Mouse (Mus musculus): ENCODE data around the gene C1qtnf5.

C1qtnf5 gene

GRCm38 (mm10) chr9:44078955-44079756, 27.9 kb upstream of the C1qtnf5 start:
- peak; percentile 86 for ATAC-seq (ENCODE audit: insufficient number of reproducible peaks, low FRiP score, low TSS enrichment)

GRCm38 (mm10) chr9:44079997-44080780, 26.9 kb upstream of the C1qtnf5 start:
- no peak for ATAC-seq (ENCODE audit: insufficient number of reproducible peaks, low FRiP score, low TSS enrichment)

- no peak for ATAC-seq (ENCODE audit: insufficient number of reproducible peaks, low FRiP score, low TSS enrichment)
Observed at GRCm38 (mm10) chr9:44080953-44081352, 26.1 kb upstream of the C1qtnf5 start.

- ATAC-seq (ENCODE audit: insufficient number of reproducible peaks, low FRiP score, low TSS enrichment): no peak
Observed at GRCm38 (mm10) chr9:44081581-44081980, 25.5 kb upstream of the C1qtnf5 start.

- ATAC-seq (ENCODE audit: insufficient number of reproducible peaks, low FRiP score, low TSS enrichment): no peak
Observed at GRCm38 (mm10) chr9:44082266-44082665, 24.8 kb upstream of the C1qtnf5 start.

GRCm38 (mm10) chr9:44083392-44084121, 23.5 kb upstream of the C1qtnf5 start:
- no peak for ATAC-seq (ENCODE audit: insufficient number of reproducible peaks, low FRiP score, low TSS enrichment)

GRCm38 (mm10) chr9:44084236-44084635, 22.8 kb upstream of the C1qtnf5 start:
- ATAC-seq (ENCODE audit: insufficient number of reproducible peaks, low FRiP score, low TSS enrichment): no peak

- peak; percentile 41; the same call in 1 of the 2 replicates for ATAC-seq (ENCODE audit: insufficient number of reproducible peaks, low FRiP score, low TSS enrichment)
Observed at GRCm38 (mm10) chr9:44084659-44085229, 22.3 kb upstream of the C1qtnf5 start.

- ATAC-seq (ENCODE audit: insufficient number of reproducible peaks, low FRiP score, low TSS enrichment): no peak
Observed at GRCm38 (mm10) chr9:44085276-44085675, 21.8 kb upstream of the C1qtnf5 start.

- peak; percentile 33; the same call in 1 of the 2 replicates for ATAC-seq (ENCODE audit: insufficient number of reproducible peaks, low FRiP score, low TSS enrichment)
Observed at GRCm38 (mm10) chr9:44085741-44086665, 21.0 kb upstream of the C1qtnf5 start.

GRCm38 (mm10) chr9:44086960-44087359, 20.1 kb upstream of the C1qtnf5 start:
- ATAC-seq (ENCODE audit: insufficient number of reproducible peaks, low FRiP score, low TSS enrichment): no peak

- ATAC-seq (ENCODE audit: insufficient number of reproducible peaks, low FRiP score, low TSS enrichment): peak; percentile 19
Observed at GRCm38 (mm10) chr9:44087761-44088455, 19.1 kb upstream of the C1qtnf5 start.

GRCm38 (mm10) chr9:44088877-44089608, 18.0 kb upstream of the C1qtnf5 start:
- ATAC-seq (ENCODE audit: insufficient number of reproducible peaks, low FRiP score, low TSS enrichment): no peak

GRCm38 (mm10) chr9:44093612-44094503, 13.2 kb upstream of the C1qtnf5 start:
- 0 out of 2 replicates have a peak, but pooled peaks have one; percentile 57 for ATAC-seq (ENCODE audit: insufficient number of reproducible peaks, low FRiP score, low TSS enrichment)

- no peak for ATAC-seq (ENCODE audit: insufficient number of reproducible peaks, low FRiP score, low TSS enrichment)
Observed at GRCm38 (mm10) chr9:44094737-44095136, 12.3 kb upstream of the C1qtnf5 start.

- ATAC-seq (ENCODE audit: insufficient number of reproducible peaks, low FRiP score, low TSS enrichment): no peak
Observed at GRCm38 (mm10) chr9:44095781-44096180, 11.3 kb upstream of the C1qtnf5 start.

- ATAC-seq (ENCODE audit: insufficient number of reproducible peaks, low FRiP score, low TSS enrichment): no peak
Observed at GRCm38 (mm10) chr9:44096536-44096935, 10.5 kb upstream of the C1qtnf5 start.

Data from cerebellum, adult (tissue).